Mouse (Mus musculus) neural tube, embryonic 13.5 days (tissue): ENCODE measurements around the gene Mamdc4. TPM values are rescaled to one million over a fixed set of nuclear protein-coding genes. Genes with fewer than 3 reads are reported as not detected.
"Not testable (repeated sequence)": the region's sequence is repeated elsewhere in the genome, so short reads cannot be mapped to it uniquely, and the experiment has no call there.

Experiments
- ATAC-seq: fragments of 200-750 bp; cut with Nextera tagmentation; 2 replicates; pipeline ENCODE4 v1.8.0; 2017; ENCODE audit warnings: low read depth, mild to moderate bottlenecking, moderate TSS enrichment, moderate library complexity
- H3K27ac ChIP-seq: fragments of 300-500 bp; sonication (generic); replicated peaks from 2 replicates; pipeline ENCODE4 v1.5.1; 2015; ENCODE audit warnings: moderate library complexity, mild to moderate bottlenecking, inconsistent platforms
- H3K27me3 ChIP-seq: fragments of 300-500 bp; sonication (generic); 2 replicates; pipeline ENCODE4 v1.6.1; 2015; ENCODE audit warnings: mild to moderate bottlenecking, inconsistent platforms
- H3K36me3 ChIP-seq: fragments of 300-500 bp; sonication (generic); 2 replicates; pipeline ENCODE4 v1.6.1; 2015; ENCODE audit warnings: mild to moderate bottlenecking, inconsistent platforms
- H3K4me1 ChIP-seq: fragments of 300-500 bp; sonication (generic); replicated peaks from 2 replicates; pipeline ENCODE4 v1.6.1; 2015; ENCODE audit warnings: inconsistent platforms
- H3K4me2 ChIP-seq: fragments of 300-500 bp; sonication (generic); 2 replicates; pipeline ENCODE4 v1.6.1; 2015; ENCODE audit warnings: inconsistent platforms, mild to moderate bottlenecking, moderate library complexity
- H3K4me3 ChIP-seq: fragments of 300-500 bp; sonication (generic); 2 replicates; pipeline ENCODE4 v1.5.1; 2015; ENCODE audit warnings: mild to moderate bottlenecking, inconsistent platforms
- H3K9ac ChIP-seq: fragments of 300-500 bp; sonication (generic); 2 replicates; pipeline ENCODE4 v1.6.1; 2015; ENCODE audit warnings: moderate library complexity, mild to moderate bottlenecking, inconsistent platforms
- H3K9me3 ChIP-seq: fragments of 300-500 bp; sonication (generic); 2 replicates; pipeline ENCODE4 v1.6.1; 2016; ENCODE audit warnings: inconsistent platforms
- WGBS: fragments of 180-500 bp; shearing (Covaris S2); methylation state at CpG from one replicate; pipeline ENCODE4 v1.1.7; 2015; 5-methylcytosine and 5-hydroxymethylcytosine counted together
- polyA plus RNA-seq: library from polyadenylated mRNA; unstranded; fragments of >200 nt; fragmentation: Nextera tagmentation; extraction: Ambion mirVana; gene quantifications from 2 replicates; pipeline ENCODE4 v1.2.1, GENCODE M21; 2015

Gene Mamdc4
- polyA plus RNA-seq, 1 experiment from 2014 or later: 2.5 TPM

GRCm38 (mm10) chr2:25571221-25571620 lies 3.4 kb downstream of the Mamdc4 start:
- H3K36me3 ChIP-seq: peaks cover 65% of the 10 kb centered on the region
- no peak overlapping the region for H3K4me2 ChIP-seq
- peaks cover 7% of the 10 kb centered on the region for H3K27me3 ChIP-seq
- WGBS: 95% methylated on average over 4 of the region's 4 CpGs
- H3K4me3 ChIP-seq: no peak overlapping the region
- no peak overlapping the region for H3K9ac ChIP-seq
- H3K4me1 ChIP-seq: peaks cover 29% of the 10 kb centered on the region
- no peak for ATAC-seq
- H3K27ac ChIP-seq: no peak overlapping the region
- H3K9me3 ChIP-seq: no peaks in the 10 kb centered on the region

DNA sequence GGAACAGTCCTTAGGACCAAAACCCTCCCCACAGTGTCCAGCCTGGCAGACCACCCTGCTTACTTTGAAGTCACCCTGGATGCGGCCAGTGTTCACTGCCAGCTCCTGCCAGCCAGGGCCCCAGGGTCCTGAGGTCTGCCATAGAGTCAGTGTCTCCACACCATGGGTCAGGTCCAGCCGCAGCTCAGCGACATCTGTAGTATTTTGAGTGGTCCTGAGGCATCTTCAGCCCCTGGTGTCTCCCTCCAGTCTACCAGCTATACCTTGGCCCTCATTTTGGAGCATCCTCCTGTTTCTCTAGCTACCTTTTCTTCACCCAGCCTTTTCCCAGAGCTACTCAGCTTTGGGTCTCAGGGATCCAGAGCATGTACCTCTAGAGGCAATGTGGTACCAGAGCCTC lies 5.3 kb downstream of the Mamdc4 start:
- Histone ChIP-seq H3K36me3 (peaks cover 84% of the 10 kb centered on the region), H3K4me2 (no peak overlapping the region), H3K4me3 (no peak overlapping the region), H3K9me3 (no peaks in the 10 kb centered on the region), H3K4me1 (peaks cover 19% of the 10 kb centered on the region), H3K27ac (no peak overlapping the region), H3K27me3 (no peaks in the 10 kb centered on the region), H3K9ac (no peak overlapping the region)
- ATAC-seq: no peak
- 100% methylated on average over 3 of the region's 3 CpGs for WGBS

- Histone ChIP-seq H3K4me2 (no peak overlapping the region), H3K36me3 (peaks cover 91% of the 10 kb centered on the region), H3K4me3 (no peak overlapping the region), H3K4me1 (peaks cover 12% of the 10 kb centered on the region), H3K9me3 (no peaks in the 10 kb centered on the region), H3K27me3 (no peaks in the 10 kb centered on the region), H3K27ac (no peak overlapping the region), H3K9ac (no peak overlapping the region)
- 95% methylated on average over 6 of the region's 6 CpGs for WGBS
- ATAC-seq: no peak
Measured at GRCm38 (mm10) chr2:25568473-25569019, 6.1 kb downstream of the Mamdc4 start.

DNA sequence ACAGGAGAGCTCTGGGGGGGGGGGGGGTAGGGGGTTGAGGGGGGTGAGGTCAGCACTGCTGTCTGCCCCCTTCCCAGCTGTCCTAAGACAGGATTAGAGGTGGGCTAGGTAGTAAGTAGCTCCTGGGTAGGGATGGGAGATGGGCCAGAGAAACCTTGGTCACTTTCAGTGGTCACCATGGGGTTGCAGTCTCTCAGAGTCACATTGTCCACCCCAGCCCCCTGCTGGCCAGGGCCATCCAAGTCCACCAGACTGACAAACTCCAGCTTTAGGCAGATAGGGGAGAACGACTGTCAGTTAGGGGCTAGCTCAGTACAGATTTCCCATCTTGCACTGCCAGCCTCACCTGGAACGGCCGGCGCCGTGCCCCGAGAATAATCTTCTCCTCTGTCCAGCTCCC lies 8.1 kb downstream of the Mamdc4 start:
- no peak overlapping the region for H3K4me2 ChIP-seq
- no peak overlapping the region for H3K9ac ChIP-seq
- no peaks in the 10 kb centered on the region for H3K9me3 ChIP-seq
- H3K4me1 ChIP-seq: no peaks in the 10 kb centered on the region
- H3K27ac ChIP-seq: no peak overlapping the region
- ATAC-seq: no peak
- no peaks in the 10 kb centered on the region for H3K27me3 ChIP-seq
- WGBS: 83% methylated on average over 6 of the region's 6 CpGs
- H3K36me3 ChIP-seq: peaks cover 97% of the 10 kb centered on the region
- no peak overlapping the region for H3K4me3 ChIP-seq

DNA sequence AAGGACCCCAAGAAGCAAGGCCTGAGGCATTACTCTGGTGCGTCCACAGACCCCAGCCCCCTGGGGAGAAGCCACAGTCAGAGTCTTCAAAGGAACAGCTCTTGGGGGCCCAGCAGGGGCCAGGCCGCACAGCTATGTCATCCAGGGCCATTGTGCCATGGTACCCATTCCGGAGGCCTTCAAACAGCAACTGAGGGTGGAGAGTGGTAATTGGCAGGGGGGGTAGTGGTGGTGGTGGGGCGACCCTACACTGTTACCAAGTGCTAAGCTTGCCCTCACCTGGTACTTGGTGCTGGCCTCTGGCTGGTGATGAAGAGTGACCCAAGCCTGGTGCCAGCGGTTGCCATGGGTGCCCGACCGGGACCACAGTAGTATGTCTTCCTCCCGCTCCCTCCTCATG lies 8.9 kb downstream of the Mamdc4 start:
- no peaks in the 10 kb centered on the region for H3K27me3 ChIP-seq
- no peak overlapping the region for H3K9ac ChIP-seq
- no peaks in the 10 kb centered on the region for H3K9me3 ChIP-seq
- ATAC-seq: no peak
- H3K27ac ChIP-seq: no peak overlapping the region
- H3K4me2 ChIP-seq: no peak overlapping the region
- H3K36me3 ChIP-seq: peaks cover 97% of the 10 kb centered on the region
- 90% methylated on average over 8 of the region's 8 CpGs for WGBS
- H3K4me1 ChIP-seq: no peaks in the 10 kb centered on the region
- no peak overlapping the region for H3K4me3 ChIP-seq

DNA sequence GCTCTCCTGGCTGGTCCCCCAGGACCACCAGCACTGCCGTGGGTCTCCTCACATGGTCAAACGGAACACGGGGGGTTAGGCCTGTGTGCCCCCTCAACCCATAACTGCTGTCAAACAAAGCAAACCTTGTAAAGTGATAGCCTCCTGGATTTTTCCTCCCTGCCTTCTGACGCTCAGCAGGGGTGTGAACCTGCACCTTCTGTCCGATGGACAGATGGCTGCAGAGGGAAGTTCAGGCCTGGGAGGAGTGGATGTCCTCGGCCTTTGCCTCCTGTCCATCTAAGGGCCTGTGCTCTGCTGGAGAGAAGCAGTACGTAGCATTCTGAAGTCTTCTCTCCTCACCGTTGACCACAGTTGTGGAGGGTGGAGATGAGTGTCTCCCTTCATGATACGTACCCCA lies 12.7 kb downstream of the Mamdc4 start:
- H3K9me3 ChIP-seq: no peaks in the 10 kb centered on the region
- WGBS: 86% methylated on average over 9 of the region's 9 CpGs
- H3K4me2 ChIP-seq: no peak overlapping the region
- peaks cover 20% of the 10 kb centered on the region for H3K4me1 ChIP-seq
- H3K9ac ChIP-seq: no peak overlapping the region
- H3K36me3 ChIP-seq: peaks cover 69% of the 10 kb centered on the region
- H3K27me3 ChIP-seq: no peaks in the 10 kb centered on the region
- no peak for ATAC-seq
- no peak overlapping the region for H3K4me3 ChIP-seq
- no peak overlapping the region for H3K27ac ChIP-seq

- 94% methylated on average over 8 of the region's 8 CpGs for WGBS
- H3K4me3 ChIP-seq: no peak overlapping the region
- peaks cover 28% of the 10 kb centered on the region for H3K4me1 ChIP-seq
- H3K36me3 ChIP-seq: peaks cover 57% of the 10 kb centered on the region
- no peaks in the 10 kb centered on the region for H3K9me3 ChIP-seq
- H3K27me3 ChIP-seq: no peaks in the 10 kb centered on the region
- ATAC-seq: no peak
- H3K9ac ChIP-seq: no peak overlapping the region
- H3K4me2 ChIP-seq: no peak overlapping the region
- H3K27ac ChIP-seq: no peak overlapping the region
Measured at GRCm38 (mm10) chr2:25560551-25560950, 14.1 kb downstream of the Mamdc4 start.

DNA sequence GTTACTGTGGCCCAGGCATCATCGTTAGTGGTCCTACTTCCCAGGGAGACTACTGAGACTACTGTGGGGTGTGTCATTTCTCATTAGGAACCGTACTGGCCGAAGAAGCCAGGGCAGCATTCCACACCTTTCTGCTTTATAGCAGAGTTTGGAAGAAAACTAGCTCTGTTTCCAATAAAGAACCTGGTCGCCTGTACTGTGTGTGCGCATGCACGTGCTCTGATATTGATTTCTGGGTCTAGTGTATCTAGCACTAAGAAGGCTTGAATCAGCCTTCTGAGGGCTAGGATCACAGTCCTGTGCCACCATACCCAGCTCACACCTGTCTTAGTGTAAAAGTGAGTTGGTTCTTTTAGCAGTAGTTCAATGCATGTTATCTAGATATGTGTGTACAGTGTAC lies 15.9 kb downstream of the Mamdc4 start:
- no peak for ATAC-seq
- Histone ChIP-seq H3K9me3 (no peaks in the 10 kb centered on the region), H3K27ac (no peak overlapping the region), H3K27me3 (no peaks in the 10 kb centered on the region), H3K4me3 (peak overlapping the region; percentile 91), H3K4me1 (peaks cover 28% of the 10 kb centered on the region), H3K4me2 (peak overlapping the region; percentile 84), H3K9ac (peak overlapping the region; percentile 97), H3K36me3 (peaks cover 39% of the 10 kb centered on the region)
- WGBS: 86% methylated on average over 6 of the region's 6 CpGs

DNA sequence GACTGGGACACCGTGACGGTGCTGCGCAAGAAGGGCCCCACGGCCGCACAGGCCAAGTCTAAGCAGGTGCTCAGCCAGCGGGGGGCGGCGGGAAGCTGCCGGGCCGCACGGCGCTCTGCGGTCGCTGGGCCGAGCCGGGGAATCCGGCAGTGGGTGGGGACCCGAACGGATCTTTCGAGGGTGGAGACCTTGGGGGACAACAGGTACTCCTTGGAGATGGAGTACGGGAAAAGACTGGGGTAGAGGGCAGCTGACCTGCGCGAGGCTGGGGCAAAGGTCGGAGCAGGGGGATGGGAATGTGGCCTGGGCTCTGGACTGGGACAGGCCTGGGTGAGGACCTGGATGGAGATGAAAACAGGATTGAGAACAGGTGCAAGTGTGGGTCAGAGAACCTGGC lies 16.7 kb downstream of the Mamdc4 start:
- ATAC-seq: peak; percentile 35
- H3K4me3 ChIP-seq: peak overlapping the region; percentile 91
- peaks cover 31% of the 10 kb centered on the region for H3K36me3 ChIP-seq
- no peaks in the 10 kb centered on the region for H3K9me3 ChIP-seq
- WGBS: 0% methylated on average over 24 of the region's 24 CpGs
- peaks cover 28% of the 10 kb centered on the region for H3K4me1 ChIP-seq
- peak overlapping the region; percentile 97 for H3K9ac ChIP-seq
- peak overlapping the region; percentile 84 for H3K4me2 ChIP-seq
- H3K27ac ChIP-seq: peak overlapping the region; percentile 82
- no peaks in the 10 kb centered on the region for H3K27me3 ChIP-seq

- Histone ChIP-seq H3K9me3 (no peaks in the 10 kb centered on the region), H3K4me3 (peak within 1 kb of the TSS; percentile 91), H3K9ac (peak within 1 kb of the TSS; percentile 97), H3K4me2 (peak within 1 kb of the TSS; percentile 84), H3K4me1 (peaks cover 28% of the 10 kb centered on the region), H3K27me3 (no peaks in the 10 kb centered on the region), H3K36me3 (peaks cover 26% of the 10 kb centered on the region), H3K27ac (peak within 1 kb of the TSS; percentile 83)
- WGBS: under 1% methylated on average over 61 of the region's 61 CpGs
- ATAC-seq: peak; percentile 99
Measured at GRCm38 (mm10) chr2:25557221-25557963, 17.3 kb downstream of the Mamdc4 start, which contains the start of gene Edf1. TSS of gene Edf1 (plus strand) at chr2:25557847.

GRCm38 (mm10) chr2:25556296-25556695 lies 18.3 kb downstream of the Mamdc4 start:
- Histone ChIP-seq H3K27me3 (no peaks in the 10 kb centered on the region), H3K36me3 (peaks cover 15% of the 10 kb centered on the region), H3K9ac (0 out of 2 replicates have a peak overlapping the region, but pooled peaks have one; percentile 97), H3K9me3 (no peaks in the 10 kb centered on the region), H3K4me1 (peaks cover 28% of the 10 kb centered on the region), H3K27ac (no peak overlapping the region), H3K4me3 (no peak overlapping the region), H3K4me2 (peak overlapping the region; percentile 84; the same call in 1 of the 2 replicates)
- 39% methylated on average over 1 of the region's 1 CpGs for WGBS
- ATAC-seq: no peak

GRCm38 (mm10) chr2:25555479-25555878 lies 19.2 kb downstream of the Mamdc4 start:
- peaks cover 28% of the 10 kb centered on the region for H3K4me1 ChIP-seq
- not testable (repeated sequence) for H3K9ac ChIP-seq, H3K9me3 ChIP-seq, H3K27me3 ChIP-seq, H3K27ac ChIP-seq, H3K4me3 ChIP-seq, H3K4me2 ChIP-seq, ATAC-seq, H3K36me3 ChIP-seq
- 50% methylated on average over 2 of the region's 2 CpGs for WGBS
